21 mouse cellular contexts compared by ENCODE assay signal in the genomic region with DNA sequence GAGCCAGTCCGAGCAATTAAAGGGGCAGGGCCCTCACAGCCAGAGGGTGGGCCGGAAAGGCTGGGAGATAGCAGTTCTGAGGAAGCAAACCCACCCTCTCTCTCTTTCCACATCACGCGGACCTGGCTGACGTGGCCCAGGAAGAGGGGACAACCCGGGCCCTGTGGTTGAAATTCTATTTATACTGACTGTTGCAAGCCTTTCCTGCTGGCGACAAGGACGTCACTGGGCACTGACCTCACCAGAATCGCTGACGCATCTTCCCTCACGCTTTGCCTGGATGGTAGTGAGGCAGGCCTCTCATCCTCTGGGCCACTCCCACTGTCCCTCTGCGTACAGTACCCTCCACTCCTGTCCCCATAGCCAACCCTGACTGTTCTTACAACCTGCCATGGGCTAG. TPM values are rescaled to one million over a fixed set of nuclear protein-coding genes. Genes with fewer than 3 reads are reported as not detected.
A peak's percentile ranks its signal among the peaks of the same experiment; 100 is the strongest.
DNase-seq lines count a peak whose midpoint lies in the region; ATAC-seq and TF ChIP-seq lines count a peak whose summit lies in the region.
"Had no signal": no experiment of that assay in that cellular context is flagged by ENCODE, and none has a peak within 500 bp of the region (broad histone marks: within the 10 kb centered on the region; RNA-seq: fewer than 3 reads in every experiment).

No protein-coding gene starts in this region.

- no peaks in the 10 kb centered on the region for H3K36me3 ChIP-seq in hindbrain, embryonic 13.5 days
- H3K36me3 ChIP-seq: forebrain, embryonic 12.5 days; hindbrain, embryonic 10.5 days; intestine, embryonic 15.5 days; limb, embryonic 10.5 days; lung, embryonic 15.5 days; midbrain, embryonic 15.5 days; stomach, embryonic 15.5 days had no signal

- no peak for TF ChIP-seq POLR2A in bone marrow macrophage, adult 2 months (IDR thresholded peaks at IDR 0.05; ENCODE audit: borderline replicate concordance, low read depth, low read length)

- 75% methylated on average over 12 of the region's 12 CpGs for WGBS in hindbrain, embryonic 13.5 days

- TF ChIP-seq CTCF in bone marrow macrophage, adult 2 months (IDR thresholded peaks at IDR 0.05; ENCODE audit: low read depth, low read length) = no peak

- H3K27me3 ChIP-seq in hindbrain, embryonic 13.5 days = no peaks in the 10 kb centered on the region
- H3K27me3 ChIP-seq: forebrain, embryonic 12.5 days; intestine, embryonic 15.5 days; lung, embryonic 15.5 days; midbrain, embryonic 15.5 days; Patski; stomach, embryonic 15.5 days had no signal

- peaks cover 53% of the 10 kb centered on the region for H3K4me1 ChIP-seq in bone marrow macrophage, adult 2 months (ENCODE audit: control insufficient read depth, insufficient read depth, low read length)
- no peaks in the 10 kb centered on the region for H3K4me1 ChIP-seq in hindbrain, embryonic 13.5 days (replicated peaks)
- H3K4me1 ChIP-seq: lung, embryonic 15.5 days; midbrain, embryonic 15.5 days; stomach, embryonic 15.5 days had no signal

- peak; percentile 30 to 53; a peak in 3 of 4 replicates for ATAC-seq in hematopoietic stem cell, adult 5-6 weeks (replicated peaks in 1 of 2; ENCODE audit: insufficient read depth in 1 of 2, low FRiP score in 2 of 2, low TSS enrichment in 1 of 2, low read depth in 1 of 2, poor library complexity in 2 of 2, severe bottlenecking in 2 of 2)
- no peak for ATAC-seq in hindbrain, embryonic 13.5 days (ENCODE audit: low FRiP score)
- ATAC-seq in frontal cortex, adult (ENCODE audit: low TSS enrichment) = no peak
- ATAC-seq: intestine, embryonic 15.5 days; midbrain, embryonic 15.5 days; Patski had no signal

- DNase-seq in layer of hippocampus, adult 9-11 months = peak; percentile 79
- DNase-seq in layer of hippocampus, adult 8-10 months (ENCODE audit: low spot score in 2 of 2) = no peak
- peak; percentile 83 to 91 for DNase-seq in monocyte, adult 2 months (ENCODE audit: low read depth in 1 of 2, low spot score in 2 of 2)
- DNase-seq: gastrocnemius, adult 2 months; retina, postnatal 1 day; thymus, postnatal 25 days had no signal

- H3K4me2 ChIP-seq in hindbrain, embryonic 13.5 days = no peak overlapping the region
- H3K4me2 ChIP-seq: forebrain, embryonic 12.5 days; intestine, embryonic 15.5 days; lung, embryonic 15.5 days; midbrain, embryonic 15.5 days; stomach, embryonic 15.5 days had no signal

- H3K9me3 ChIP-seq in hindbrain, embryonic 13.5 days = no peaks in the 10 kb centered on the region
- H3K9me3 ChIP-seq: forebrain, embryonic 12.5 days; hindbrain, embryonic 10.5 days; intestine, embryonic 15.5 days; limb, embryonic 10.5 days; lung, embryonic 15.5 days; midbrain, embryonic 15.5 days; stomach, embryonic 15.5 days had no signal

- no peak overlapping the region for H3K9ac ChIP-seq in hindbrain, embryonic 13.5 days
- H3K9ac ChIP-seq: forebrain, embryonic 12.5 days; intestine, embryonic 15.5 days; lung, embryonic 15.5 days; midbrain, embryonic 15.5 days; stomach, embryonic 15.5 days had no signal

- no peak overlapping the region for H3K4me3 ChIP-seq in bone marrow macrophage, adult 2 months (ENCODE audit: insufficient read depth, low read length)
- no peak overlapping the region for H3K4me3 ChIP-seq in hindbrain, embryonic 13.5 days
- H3K4me3 ChIP-seq: forebrain, embryonic 12.5 days; gastrocnemius, adult 2 months; hindbrain, embryonic 10.5 days; intestine, embryonic 15.5 days; limb, embryonic 10.5 days; lung, embryonic 15.5 days; midbrain, embryonic 15.5 days; stomach, embryonic 15.5 days had no signal

- H3K27ac ChIP-seq in bone marrow macrophage, adult 2 months (ENCODE audit: insufficient read depth, low read depth, low read length) = peak overlapping the region; percentile 78
- H3K27ac ChIP-seq in hindbrain, embryonic 13.5 days = no peak overlapping the region
- H3K27ac ChIP-seq: forebrain, embryonic 12.5 days; gastrocnemius, adult 2 months; hindbrain, embryonic 10.5 days; intestine, embryonic 15.5 days; kidney, postnatal 0 days; limb, embryonic 10.5 days; lung, embryonic 15.5 days; midbrain, embryonic 15.5 days; stomach, embryonic 15.5 days had no signal

RNA-seq across cellular contexts. Expression of a gene that starts 3.6 kb away (rescaled TPM):
- under 1 TPM in 2 of 4 experiments, not detected in 2; 0.65 to 0.93 TPM for total RNA-seq in layer of hippocampus, adult 8-10 months (2022)
- 5.3 and 6.2 TPM in 2 replicates for polyA plus RNA-seq in bone marrow macrophage, adult 2 months (2012; ENCODE audit: insufficient read depth, insufficient read length, missing spikeins)
- total RNA-seq in hematopoietic stem cell, adult 5-6 weeks (2017) = 20.2 and 22.8 TPM in 2 replicates
- 0.14 TPM in 1 of 2 replicates, not detected in the other for polyA plus RNA-seq in hindbrain, embryonic 13.5 days (2015; fragmentation: Nextera tagmentation; extraction: Ambion mirVana)
- total RNA-seq: gastrocnemius, adult 2 months; layer of hippocampus, postnatal 14 days had no signal
- polyA plus RNA-seq: forebrain, embryonic 12.5 days; limb, embryonic 10.5 days; Patski had no signal

RNA-seq across cellular contexts. Expression of a gene that starts 14.6 kb away (rescaled TPM):
- total RNA-seq in layer of hippocampus, adult 8-10 months (2022) = 1 to 10 TPM; 3.1 to 5.8 (median 4.9) TPM
- polyA plus RNA-seq in bone marrow macrophage, adult 2 months (2012; ENCODE audit: insufficient read depth, insufficient read length, missing spikeins) = 4.1 and 5.4 TPM in 2 replicates
- total RNA-seq in hematopoietic stem cell, adult 5-6 weeks (2017) = 1.9 TPM in 2 replicates
- 2.2 and 2.3 TPM in 2 replicates for polyA plus RNA-seq in hindbrain, embryonic 13.5 days (2015; fragmentation: Nextera tagmentation; extraction: Ambion mirVana)

RNA-seq across cellular contexts. Expression of a gene that starts 24.7 kb away (rescaled TPM):
- 1 to 10 TPM in 3 of 4 experiments, under 1 TPM in 1; 0.71 to 2.8 (median 1.6) TPM for total RNA-seq in layer of hippocampus, adult 8-10 months (2022)
- polyA plus RNA-seq in bone marrow macrophage, adult 2 months (2012; ENCODE audit: insufficient read depth, insufficient read length, missing spikeins) = 0.21 TPM in 1 of 2 replicates, not detected in the other
- 19.3 and 22.7 TPM in 2 replicates for total RNA-seq in hematopoietic stem cell, adult 5-6 weeks (2017)
- 0.08 TPM in 1 of 2 replicates, not detected in the other for polyA plus RNA-seq in hindbrain, embryonic 13.5 days (2015; fragmentation: Nextera tagmentation; extraction: Ambion mirVana)
- polyA plus RNA-seq: forebrain, embryonic 12.5 days; midbrain, embryonic 15.5 days; neural tube, embryonic 14.5 days had no signal

RNA-seq across cellular contexts. Expression of a gene that starts 46.1 kb away (rescaled TPM):
- 10 to 100 TPM; 26.7 to 31.7 (median 28.8) TPM for total RNA-seq in layer of hippocampus, adult 8-10 months (2022)
- polyA plus RNA-seq in bone marrow macrophage, adult 2 months (2012; ENCODE audit: insufficient read depth, insufficient read length, missing spikeins) = 16.2 and 17.8 TPM in 2 replicates
- 9.6 and 13.6 TPM in 2 replicates for total RNA-seq in hematopoietic stem cell, adult 5-6 weeks (2017)
- 26.1 and 28.0 TPM in 2 replicates for polyA plus RNA-seq in hindbrain, embryonic 13.5 days (2015; fragmentation: Nextera tagmentation; extraction: Ambion mirVana)

Comparison
In these comparisons a context has a peak if more than half of its experiments do, and no peak if none do; other contexts are left out.
1. DNase-seq: peak in layer of hippocampus, adult 9-11 months (single experiment) and monocyte, adult 2 months (2 of 2); none in layer of hippocampus, adult 8-10 months (0 of 2).
2. ATAC-seq: peak in hematopoietic stem cell, adult 5-6 weeks (2 of 2); none in hindbrain, embryonic 13.5 days (single experiment) and frontal cortex, adult (single experiment).
3. RNA of a gene that starts 3.6 kb away (total RNA-seq): 20.2 to 22.8 TPM in hematopoietic stem cell, adult 5-6 weeks; 0.65 to 0.93 TPM in layer of hippocampus, adult 8-10 months; every median in the first group is over 10 times any median in the second.